Mouse (Mus musculus) neural tube, embryonic 12.5 days (tissue): ENCODE measurements around the gene Gfm2. TPM values are rescaled to one million over a fixed set of nuclear protein-coding genes. Genes with fewer than 3 reads are reported as not detected.

ENCODE experiments used
- ATAC-seq: fragments of 200-750 bp; cut with Nextera tagmentation; 2 replicates; pipeline ENCODE4 v1.8.0; 2017; ENCODE audit warnings: low read depth, mild to moderate bottlenecking, moderate TSS enrichment, moderate library complexity; ENCODE audit not compliant: low FRiP score
- H3K27ac ChIP-seq: fragments of 300-500 bp; sonication (generic); 2 replicates; pipeline ENCODE4 v1.5.1; 2016
- H3K27me3 ChIP-seq: fragments of 300-500 bp; sonication (generic); replicated peaks from 2 replicates; pipeline ENCODE4 v1.6.1; 2016; ENCODE audit warnings: mild to moderate bottlenecking
- H3K36me3 ChIP-seq: fragments of 300-500 bp; sonication (generic); 2 replicates; pipeline ENCODE4 v1.6.1; 2016; ENCODE audit warnings: mild to moderate bottlenecking
- H3K4me1 ChIP-seq: fragments of 300-500 bp; sonication (generic); 2 replicates; pipeline ENCODE4 v1.6.1; 2016
- H3K4me2 ChIP-seq: fragments of 300-500 bp; sonication (generic); replicated peaks from 2 replicates; pipeline ENCODE4 v1.6.1; 2016; ENCODE audit warnings: mild to moderate bottlenecking
- H3K4me3 ChIP-seq: fragments of 300-500 bp; sonication (generic); 2 replicates; pipeline ENCODE4 v1.5.1; 2016
- H3K9ac ChIP-seq: fragments of 300-500 bp; sonication (generic); 2 replicates; pipeline ENCODE4 v1.6.1; 2016; ENCODE audit warnings: mild to moderate bottlenecking
- H3K9me3 ChIP-seq: fragments of 300-500 bp; sonication (generic); 2 replicates; pipeline ENCODE4 v1.6.1; 2016; ENCODE audit warnings: mild to moderate bottlenecking
- WGBS: fragments of 180-500 bp; shearing (Covaris S2); methylation state at CpG from one replicate; pipeline ENCODE4 v1.1.7; 2016; 5-methylcytosine and 5-hydroxymethylcytosine counted together
- polyA plus RNA-seq: library from polyadenylated mRNA; unstranded; fragments of >200 nt; fragmentation: Nextera tagmentation; extraction: Ambion mirVana; gene quantifications from 2 replicates; pipeline ENCODE4 v1.2.1, GENCODE M21; 2016

The Gfm2 gene
- polyA plus RNA-seq, 1 experiment from 2014 or later, result 39.9 TPM

- no peak for ATAC-seq
- WGBS, result 63% methylated on average over 4 of the region's 4 CpGs
Observed at GRCm38 (mm10) chr13:97145834-97146233, 8.1 kb downstream of the Gfm2 start.

GRCm38 (mm10) chr13:97175520-97176264, 38.0 kb downstream of the Gfm2 start:
- Histone ChIP-seq H3K27ac (no peak overlapping the region), H3K36me3 (peaks cover 83% of the 10 kb centered on the region), H3K4me3 (no peak overlapping the region), H3K9ac (no peak overlapping the region), H3K4me1 (no peaks in the 10 kb centered on the region), H3K4me2 (no peak overlapping the region), H3K9me3 (no peaks in the 10 kb centered on the region), H3K27me3 (no peaks in the 10 kb centered on the region)
- ATAC-seq, result no peak
- 85% methylated on average over 10 of the region's 10 CpGs for WGBS

More at GRCm38 (mm10) chr13:97145834-97146233, 8.1 kb downstream of the Gfm2 start:
- no peak overlapping the region for H3K4me3 ChIP-seq
- H3K4me2 ChIP-seq, result no peak overlapping the region
- no peak overlapping the region for H3K27ac ChIP-seq
- H3K9me3 ChIP-seq, result no peaks in the 10 kb centered on the region
- H3K9ac ChIP-seq, result no peak overlapping the region
- H3K36me3 ChIP-seq, result peaks cover 59% of the 10 kb centered on the region
- no peaks in the 10 kb centered on the region for H3K4me1 ChIP-seq
- H3K27me3 ChIP-seq, result no peaks in the 10 kb centered on the region

GRCm38 (mm10) chr13:97176731-97177130, 39.0 kb downstream of the Gfm2 start:
- Histone ChIP-seq H3K9ac (no peak overlapping the region), H3K4me2 (no peak overlapping the region), H3K36me3 (peaks cover 78% of the 10 kb centered on the region), H3K4me1 (no peaks in the 10 kb centered on the region), H3K4me3 (no peak overlapping the region), H3K9me3 (no peaks in the 10 kb centered on the region), H3K27ac (no peak overlapping the region), H3K27me3 (no peaks in the 10 kb centered on the region)
- 93% methylated on average over 5 of the region's 5 CpGs for WGBS
- no peak for ATAC-seq

- Histone ChIP-seq H3K4me2 (no peak overlapping the region), H3K27ac (no peak overlapping the region), H3K36me3 (peaks cover 61% of the 10 kb centered on the region), H3K9me3 (no peaks in the 10 kb centered on the region), H3K9ac (no peak overlapping the region), H3K4me1 (no peaks in the 10 kb centered on the region), H3K4me3 (no peak overlapping the region), H3K27me3 (no peaks in the 10 kb centered on the region)
- ATAC-seq, result no peak
- 75% methylated on average over 7 of the region's 7 CpGs for WGBS
Observed at GRCm38 (mm10) chr13:97178943-97179342, 41.2 kb downstream of the Gfm2 start.

GRCm38 (mm10) chr13:97180113-97180828, 42.5 kb downstream of the Gfm2 start:
- 74% methylated on average over 6 of the region's 6 CpGs for WGBS
- no peak for ATAC-seq
- no peaks in the 10 kb centered on the region for H3K4me1 ChIP-seq
- H3K4me2 ChIP-seq, result no peak overlapping the region
- H3K27ac ChIP-seq, result no peak overlapping the region
- no peak overlapping the region for H3K4me3 ChIP-seq
- no peaks in the 10 kb centered on the region for H3K9me3 ChIP-seq
- H3K27me3 ChIP-seq, result no peaks in the 10 kb centered on the region
- H3K9ac ChIP-seq, result no peak overlapping the region
- peaks cover 47% of the 10 kb centered on the region for H3K36me3 ChIP-seq

- H3K36me3 ChIP-seq, result peaks cover 28% of the 10 kb centered on the region
- H3K9ac ChIP-seq, result no peak overlapping the region
- H3K4me1 ChIP-seq, result no peaks in the 10 kb centered on the region
- H3K9me3 ChIP-seq, result no peaks in the 10 kb centered on the region
- no peak for ATAC-seq
- no peaks in the 10 kb centered on the region for H3K27me3 ChIP-seq
- WGBS, result 81% methylated on average over 4 of the region's 4 CpGs
- no peak overlapping the region for H3K27ac ChIP-seq
- no peak overlapping the region for H3K4me2 ChIP-seq
- H3K4me3 ChIP-seq, result no peak overlapping the region
Observed at GRCm38 (mm10) chr13:97182821-97183220, 45.1 kb downstream of the Gfm2 start.

- H3K27ac ChIP-seq, result no peak overlapping the region
- no peaks in the 10 kb centered on the region for H3K9me3 ChIP-seq
- H3K27me3 ChIP-seq, result no peaks in the 10 kb centered on the region
- 91% methylated on average over 2 of the region's 2 CpGs for WGBS
- no peak overlapping the region for H3K4me2 ChIP-seq
- H3K4me1 ChIP-seq, result no peaks in the 10 kb centered on the region
- H3K9ac ChIP-seq, result no peak overlapping the region
- H3K36me3 ChIP-seq, result peaks cover 16% of the 10 kb centered on the region
- no peak overlapping the region for H3K4me3 ChIP-seq
- no peak for ATAC-seq
Observed at GRCm38 (mm10) chr13:97184168-97184567, 46.4 kb downstream of the Gfm2 start.

GRCm38 (mm10) chr13:97184656-97185055, 46.9 kb downstream of the Gfm2 start:
- Histone ChIP-seq H3K9ac (no peak overlapping the region), H3K4me1 (no peaks in the 10 kb centered on the region), H3K9me3 (no peaks in the 10 kb centered on the region), H3K36me3 (peaks cover 12% of the 10 kb centered on the region), H3K4me2 (no peak overlapping the region), H3K4me3 (no peak overlapping the region), H3K27me3 (no peaks in the 10 kb centered on the region), H3K27ac (no peak overlapping the region)
- ATAC-seq, result no peak
- WGBS, result 91% methylated on average over 5 of the region's 5 CpGs

- H3K36me3 ChIP-seq, result no peaks in the 10 kb centered on the region
- H3K27me3 ChIP-seq, result no peaks in the 10 kb centered on the region
- no peaks in the 10 kb centered on the region for H3K9me3 ChIP-seq
- H3K4me1 ChIP-seq, result no peaks in the 10 kb centered on the region
- H3K4me2 ChIP-seq, result no peak overlapping the region
- H3K4me3 ChIP-seq, result no peak overlapping the region
- H3K27ac ChIP-seq, result no peak overlapping the region
- ATAC-seq, result no peak
- WGBS, result 89% methylated on average over 4 of the region's 4 CpGs
- H3K9ac ChIP-seq, result no peak overlapping the region
Observed at GRCm38 (mm10) chr13:97186346-97186745, 48.6 kb downstream of the Gfm2 start.

- Histone ChIP-seq H3K9ac (no peak overlapping the region), H3K4me2 (no peak overlapping the region), H3K27ac (no peak overlapping the region), H3K36me3 (no peaks in the 10 kb centered on the region), H3K9me3 (no peaks in the 10 kb centered on the region), H3K27me3 (no peaks in the 10 kb centered on the region), H3K4me3 (no peak overlapping the region), H3K4me1 (no peaks in the 10 kb centered on the region)
- no peak for ATAC-seq
- 89% methylated on average over 5 of the region's 5 CpGs for whole genome bisulfite sequencing
Observed at GRCm38 (mm10) chr13:97187693-97188092, 50.0 kb downstream of the Gfm2 start.

GRCm38 (mm10) chr13:97192649-97193048, 54.9 kb downstream of the Gfm2 start:
- no peaks in the 10 kb centered on the region for H3K4me1 ChIP-seq
- no peak for ATAC-seq
- no peak overlapping the region for H3K4me3 ChIP-seq
- H3K27me3 ChIP-seq, result no peaks in the 10 kb centered on the region
- no peaks in the 10 kb centered on the region for H3K9me3 ChIP-seq
- no peak overlapping the region for H3K27ac ChIP-seq
- no peaks in the 10 kb centered on the region for H3K36me3 ChIP-seq
- H3K9ac ChIP-seq, result no peak overlapping the region
- no peak overlapping the region for H3K4me2 ChIP-seq
- 92% methylated on average over 11 of the region's 11 CpGs for WGBS

- H3K4me2 ChIP-seq, result no peak overlapping the region
- no peak for ATAC-seq
- H3K4me3 ChIP-seq, result no peak overlapping the region
- no peak overlapping the region for H3K27ac ChIP-seq
- no peaks in the 10 kb centered on the region for H3K9me3 ChIP-seq
- no peaks in the 10 kb centered on the region; the same call in 1 of the 2 replicates for H3K4me1 ChIP-seq
- H3K36me3 ChIP-seq, result no peaks in the 10 kb centered on the region
- H3K27me3 ChIP-seq, result no peaks in the 10 kb centered on the region
- H3K9ac ChIP-seq, result no peak overlapping the region
- 68% methylated on average over 7 of the region's 7 CpGs for WGBS
Observed at GRCm38 (mm10) chr13:97193420-97193819, 55.7 kb downstream of the Gfm2 start.
